Mouse (Mus musculus) urinary bladder, adult 18-20 months (tissue): Measurements from ENCODE around the gene Olfr530.

Experiments used
- DNase-seq, 2 experiments: peaks; one replicate each; pipeline ENCODE4 v3.0.0; 2022; ENCODE audit warnings: low spot score in 2 of 2, mixed read lengths in 2 of 2

Gene Olfr530

DNA sequence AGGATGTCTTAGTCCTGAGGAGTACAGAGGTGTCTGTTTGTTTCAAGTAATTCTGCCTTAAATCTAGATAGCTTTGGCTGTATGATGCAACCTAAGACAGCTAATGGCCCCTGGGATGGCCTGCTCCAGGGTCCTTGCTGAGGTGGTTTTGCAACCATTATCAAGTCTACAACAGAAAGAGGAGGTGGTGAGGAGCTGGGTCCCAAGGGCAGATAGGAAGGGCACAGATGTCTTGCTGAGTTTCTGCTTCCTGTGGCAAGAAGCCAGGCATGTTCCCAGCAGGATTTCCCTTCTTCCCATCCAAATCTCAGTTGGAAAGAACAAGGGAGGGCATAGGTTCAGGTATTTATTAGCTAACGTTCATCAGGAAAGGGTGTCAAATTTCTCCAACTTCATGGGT, at the start of gene Olfr530:
Gene Olfr530, minus strand, starts transcription at position 101 of the 400 bp plus-strand sequence.
- no peak for DNase-seq

DNA sequence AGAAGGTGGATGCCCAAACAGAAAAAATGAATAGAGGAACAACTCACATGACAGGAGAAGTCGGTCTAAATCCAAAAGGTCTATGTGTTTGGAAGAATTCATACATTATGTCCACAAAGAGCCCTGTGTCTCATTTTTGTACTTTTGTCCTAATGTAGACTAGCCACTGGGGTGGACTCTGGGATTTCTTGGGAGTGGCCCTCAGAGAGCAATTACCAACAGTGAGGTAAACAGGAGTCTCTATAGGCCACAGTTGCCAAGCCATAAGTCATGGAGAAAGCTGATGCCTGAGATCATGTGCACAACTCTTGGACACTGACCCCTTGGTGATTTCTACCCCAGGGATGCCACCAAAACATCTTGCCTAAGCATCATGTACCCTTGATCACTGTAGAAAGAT, 45.4 kb upstream of the Olfr530 start, which contains the start of gene Olfr532:
Gene Olfr532, minus strand, starts transcription at position 101 of the 400 bp plus-strand sequence.
- no peak for DNase-seq

DNA sequence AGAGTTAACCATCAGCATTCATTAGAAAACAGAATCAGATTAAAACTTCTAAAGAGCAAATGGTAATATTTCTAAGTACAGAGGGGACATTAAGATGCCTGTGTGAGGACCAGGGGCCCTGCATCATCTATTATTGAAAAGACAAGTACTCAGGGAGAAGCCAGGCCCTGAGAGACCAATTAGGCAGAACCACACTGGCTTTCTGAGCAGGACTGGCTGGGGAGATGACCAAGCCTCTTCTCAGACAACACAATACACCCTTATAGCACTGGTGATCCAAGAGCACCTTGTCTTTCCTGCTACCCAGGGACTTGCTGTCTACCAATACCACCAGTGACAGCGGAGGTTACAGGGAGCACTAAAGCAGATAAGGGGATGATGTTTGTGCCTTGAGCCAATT, 26.7 kb upstream of the Olfr530 start, which contains the start of gene Olfr531:
Gene Olfr531, minus strand, starts transcription at position 101 of the 400 bp plus-strand sequence.
- no peak for DNase-seq

DNA sequence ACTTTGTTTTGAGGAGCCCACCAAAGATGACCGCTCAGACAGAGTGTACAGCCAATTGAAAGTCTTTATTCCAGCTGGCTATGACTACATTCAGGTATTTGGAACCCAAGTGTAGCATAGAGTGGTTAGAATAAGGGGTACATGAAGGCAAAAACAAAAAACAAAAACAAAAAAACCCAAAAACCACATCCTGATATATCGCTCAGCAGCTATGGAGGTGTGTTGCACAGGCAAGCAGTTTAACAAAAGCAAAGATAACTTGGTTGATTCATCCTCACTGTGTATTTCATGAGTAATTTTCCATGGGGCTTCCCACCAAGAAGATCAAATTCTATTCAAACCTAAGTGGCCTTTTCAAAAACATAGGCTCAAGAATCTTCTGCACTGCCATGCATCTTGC, 780 bp upstream of the Olfr530 start:
- DNase-seq: no peak

DNA sequence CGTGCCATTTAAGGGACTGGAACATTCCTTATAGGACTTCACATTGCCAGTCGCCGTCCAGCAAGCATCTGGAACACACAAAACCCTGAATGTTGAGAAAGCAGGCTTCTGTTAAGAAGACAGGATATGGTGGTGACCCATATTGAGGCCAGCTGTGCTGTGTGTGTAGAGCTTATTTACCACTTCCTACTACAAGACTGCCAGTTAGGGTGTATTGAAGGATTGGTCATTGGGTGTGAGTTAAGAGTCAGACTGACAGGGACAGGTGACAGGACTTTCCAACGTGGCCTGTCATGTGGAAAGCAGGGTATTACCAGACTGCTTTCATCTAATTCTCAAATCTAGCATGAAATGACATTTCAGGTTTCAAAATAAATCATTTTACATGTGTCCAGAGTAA, 1.8 kb downstream of the Olfr530 start:
- DNase-seq: no peak

DNA sequence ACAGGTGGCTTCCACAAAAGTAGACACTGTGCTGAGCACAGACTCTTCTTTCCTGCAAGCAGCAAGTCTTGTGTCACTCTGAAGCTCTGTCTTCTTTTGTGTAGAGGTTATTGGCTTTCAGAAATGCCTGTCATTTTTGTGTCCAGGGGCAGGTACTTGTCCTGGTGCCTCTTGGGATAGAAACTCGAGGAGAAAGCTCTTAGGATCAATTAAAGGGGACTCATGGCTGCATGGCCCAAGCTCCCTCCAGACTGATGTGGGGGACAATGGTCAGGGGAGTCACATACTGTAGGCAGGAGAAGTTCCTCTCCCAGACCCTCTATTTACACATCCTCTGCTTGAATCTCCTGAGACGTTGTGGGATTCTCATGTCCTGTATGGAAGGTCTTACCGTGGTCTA, 14.6 kb downstream of the Olfr530 start, which contains the start of gene Olfr60:
Gene Olfr60, minus strand, starts transcription at position 101 of the 400 bp plus-strand sequence.
- DNase-seq: no peak

DNA sequence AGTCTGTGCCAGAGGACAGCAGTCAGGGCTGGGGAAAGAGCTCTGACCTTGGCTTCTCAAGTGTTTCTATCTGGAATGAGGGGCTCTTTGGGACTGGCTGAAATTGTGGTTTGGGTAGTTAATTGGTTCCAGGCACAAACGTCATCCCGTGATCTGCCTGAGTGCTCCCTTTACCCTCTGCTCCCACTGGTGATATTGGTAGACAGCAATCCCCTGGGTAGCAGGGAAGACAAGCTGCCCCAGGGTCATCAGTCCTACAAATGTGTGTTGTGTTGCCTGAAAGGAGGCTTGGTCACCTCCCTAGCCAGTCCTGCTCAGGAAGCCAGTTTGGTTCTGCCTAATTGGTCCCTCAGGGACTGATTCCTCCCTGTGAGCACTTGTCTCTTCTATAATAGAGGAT, 42.4 kb downstream of the Olfr530 start, which contains the start of gene Olfr527:
Gene Olfr527, plus strand, starts transcription at position 301 of the 400 bp plus-strand sequence.
- DNase-seq: no peak

DNA sequence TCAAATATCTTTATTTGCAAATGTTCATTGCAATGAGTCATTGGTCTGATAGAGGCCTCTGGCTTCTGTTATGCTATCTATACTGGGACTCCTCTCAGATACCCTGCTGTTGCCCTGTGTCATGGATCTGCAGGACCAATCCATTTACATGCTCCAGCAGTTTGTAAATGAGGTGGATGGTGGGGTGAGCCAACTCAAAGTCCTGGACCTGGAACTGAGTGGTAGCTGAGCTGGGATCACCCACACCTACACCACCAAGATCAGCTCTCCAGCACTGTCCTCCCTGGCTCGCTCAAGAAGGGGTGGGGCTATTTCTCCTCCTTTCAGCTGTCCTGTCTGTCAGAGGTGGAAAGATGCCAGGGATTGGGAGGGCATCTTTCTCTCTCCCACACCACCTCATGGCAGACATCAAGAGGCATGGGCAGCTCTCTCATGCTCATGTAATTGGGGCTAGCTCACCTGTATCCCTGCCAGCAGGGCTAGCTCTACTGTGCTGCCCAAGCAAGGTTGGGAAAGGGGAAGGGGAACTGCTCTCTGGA, 46.3 kb downstream of the Olfr530 start:
- DNase-seq: no peak
